Mouse (Mus musculus) CD4-positive, CD25-positive, alpha-beta regulatory T cell (primary cell): ENCODE results near the gene Ppef2. TPM values are rescaled to one million over a fixed set of nuclear protein-coding genes. Genes with fewer than 3 reads are reported as not detected.

Source experiments
- polyA plus RNA-seq: library from polyadenylated mRNA; unstranded; fragments of 100-300 nt; shearing (Covaris generic); gene quantifications from one replicate; pipeline ENCODE4 v1.2.1, GENCODE M21; 2017

Gene Ppef2
- not detected for polyA plus RNA-seq

DNA sequence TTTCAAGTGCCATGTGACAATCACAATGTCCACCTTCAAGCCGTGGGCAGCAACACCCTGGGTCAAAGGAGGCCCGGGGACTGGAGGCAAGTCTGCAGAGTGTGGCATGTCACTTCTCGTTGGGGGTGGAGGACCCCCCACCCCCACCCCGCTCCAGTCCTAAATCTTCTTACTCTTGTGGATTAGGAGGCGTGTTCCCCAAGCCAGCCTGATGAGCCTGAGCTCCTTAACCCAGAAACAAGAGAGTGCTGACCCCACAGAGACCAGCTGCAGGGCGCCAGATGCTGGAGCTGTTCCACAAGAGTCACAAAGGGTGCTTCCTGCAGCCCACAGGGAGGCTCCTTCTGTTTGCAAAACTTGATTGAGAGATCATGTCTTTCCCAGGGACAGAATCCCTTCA, at the start of gene Ppef2:
Ppef2 (minus strand) TSS at position 61 of the 400 bp plus-strand sequence.

DNA sequence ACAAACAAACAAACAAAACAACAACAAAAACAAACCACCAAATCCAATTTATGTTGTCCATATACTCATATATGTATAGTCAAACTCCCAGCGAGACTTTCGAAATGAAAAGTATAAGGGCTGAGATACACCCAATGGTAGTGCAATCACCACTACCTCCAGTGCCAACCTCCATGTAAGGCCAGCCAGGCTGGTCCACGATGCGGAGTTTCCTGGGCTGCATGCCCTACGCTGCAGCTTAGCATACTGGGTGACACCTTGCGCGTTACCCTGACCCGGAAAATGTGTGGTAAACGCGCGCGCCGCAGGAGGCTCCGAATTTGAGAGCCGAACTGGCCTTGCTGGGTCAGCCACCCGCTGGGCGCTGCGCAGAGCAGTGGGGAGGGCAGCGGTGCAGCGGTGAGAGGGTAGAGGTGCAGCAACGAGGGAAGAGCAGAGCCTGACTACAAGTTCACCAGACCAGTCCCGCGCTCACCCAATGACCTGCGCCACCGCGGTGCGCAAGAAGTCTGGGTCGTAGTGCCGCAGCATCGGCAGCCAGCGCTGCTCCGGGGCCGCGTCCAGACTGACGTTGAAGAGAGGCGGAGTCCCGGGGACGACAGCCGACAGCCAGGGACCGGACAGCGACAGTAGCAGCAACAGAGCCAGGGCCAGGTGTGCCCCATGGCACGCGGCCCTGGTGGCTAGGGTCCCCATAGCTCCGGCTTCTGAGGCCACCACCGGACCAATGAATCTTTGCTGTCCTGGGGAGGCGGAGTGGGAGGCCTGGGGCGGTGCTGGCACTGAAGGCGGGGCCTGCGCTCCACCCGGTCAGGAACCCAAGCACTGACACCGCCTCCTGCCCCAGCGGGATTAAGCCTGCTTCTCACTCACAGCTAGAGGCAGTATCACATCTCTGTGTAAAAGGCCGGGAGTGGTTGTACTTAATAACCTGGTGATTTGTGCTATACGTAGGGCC, 21.6 kb upstream of the Ppef2 start, which contains the start of gene Naaa:
Naaa (minus strand) TSS at position 734 of the 958 bp plus-strand sequence.

DNA sequence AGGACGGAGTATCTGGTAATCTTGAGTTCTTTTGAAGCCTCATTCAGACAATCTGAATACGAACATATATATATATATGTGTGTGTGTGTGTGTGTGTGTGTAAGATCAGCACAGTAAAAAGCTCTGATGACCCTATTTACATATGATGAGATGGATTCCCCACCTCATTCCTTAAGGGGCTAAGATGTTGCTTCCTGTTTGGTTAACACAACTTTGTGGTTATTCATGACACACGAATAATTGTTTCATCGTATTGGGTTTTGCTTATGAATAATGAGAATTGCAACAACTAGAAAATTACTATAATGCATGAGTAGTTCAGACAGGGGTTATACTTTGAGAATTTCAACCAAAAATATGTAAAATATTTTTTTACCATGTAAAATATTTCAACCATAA, 40.8 kb downstream of the Ppef2 start, which contains the start of gene U90926:
U90926 (minus strand) TSS at position 101 of the 400 bp plus-strand sequence.

Other genes with a start within 250 kb of the Ppef2 start
- 2.8 TPM for gene Cdkl2, start 212.4 kb downstream of the Ppef2 start, polyA plus RNA-seq
- 156 TPM for gene G3bp2, start 172.6 kb downstream of the Ppef2 start, polyA plus RNA-seq
- 49.7 TPM for gene Uso1, start 118.3 kb downstream of the Ppef2 start, polyA plus RNA-seq
- not detected for gene U90926, start 40.9 kb downstream of the Ppef2 start, polyA plus RNA-seq
- 6.9 TPM for gene Naaa, start 21.9 kb upstream of the Ppef2 start, polyA plus RNA-seq
- gene Sdad1, start 54.2 kb upstream of the Ppef2 start, polyA plus RNA-seq = 42.1 TPM
- 0.28 TPM for gene Cxcl9, start 71.8 kb upstream of the Ppef2 start, polyA plus RNA-seq
- gene Art3, start 75.5 kb upstream of the Ppef2 start, polyA plus RNA-seq = 3.2 TPM
- gene Cxcl10, start 92.6 kb upstream of the Ppef2 start, polyA plus RNA-seq = 8.4 TPM
- gene Nup54, start 178.9 kb upstream of the Ppef2 start, polyA plus RNA-seq = 39.2 TPM